Mouse (Mus musculus) adrenal gland, adult 18-20 months (tissue): ENCODE results near the gene Hs1bp3. TPM values are rescaled to one million over a fixed set of nuclear protein-coding genes. Genes with fewer than 3 reads are reported as not detected.

Source experiments
- DNase-seq, 2 experiments: peaks; one replicate each; pipeline ENCODE4 v3.0.0; 2021 to 2022; ENCODE audit warnings: low spot score in 2 of 2
- long read RNA-seq, 2 experiments: library from polyadenylated mRNA; stranded (forward); transcript quantifications; one replicate each; pipeline ENCODE4 v2.0.0; 2021
- total RNA-seq, 2 experiments: library from RNA; stranded (reverse); gene quantifications; 1 replicate in 1 of 2; 2 replicates in 1 of 2; pipeline ENCODE4 v1.2.3; 2021

Gene Hs1bp3
- total RNA-seq, result 10 to 100 TPM; 12.4 to 16.5 TPM
- long read RNA-seq, experiment 1, transcript Hs1bp3-201 (7 exons, 2,959 nt), result major isoform, 11 of 17 reads
- long read RNA-seq, experiment 1, partial matches to known transcripts, result 4 of 17 reads
- long read RNA-seq, experiment 1, other reads (novel, unspliced or antisense), result 2 of 17 reads
- long read RNA-seq, experiment 2, transcript Hs1bp3-201 (7 exons, 2,959 nt), result major isoform, 8 of 15 reads
- long read RNA-seq, experiment 2, partial matches to known transcripts, result 7 of 15 reads
- long read RNA-seq, experiment 2, other reads (novel, unspliced or antisense), result 0 of 15 reads

DNA sequence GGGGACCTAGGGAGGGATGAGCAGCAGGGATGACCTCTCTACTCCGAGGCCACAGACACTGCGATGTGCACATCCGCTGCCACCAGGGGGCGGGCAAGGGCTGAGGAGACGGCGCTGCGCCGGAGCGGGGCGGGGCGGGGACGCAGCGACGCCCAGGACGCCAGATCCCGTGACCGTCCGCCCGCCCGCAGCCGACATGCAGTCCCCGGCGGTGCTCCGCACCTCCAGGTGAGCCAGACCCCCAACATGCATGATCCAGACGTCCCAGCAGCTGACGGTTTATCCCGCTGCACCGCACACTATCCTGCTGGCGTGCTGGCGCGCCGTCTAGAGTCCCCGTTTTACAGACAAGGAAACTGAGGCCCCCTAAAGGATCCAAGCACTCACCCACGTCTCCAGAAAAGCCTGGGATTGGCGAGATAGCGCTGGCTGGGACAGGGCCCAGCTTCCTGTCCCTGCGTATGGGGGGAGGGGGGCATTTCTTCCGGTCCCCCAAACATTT lies at the start of gene Hs1bp3:
Gene Hs1bp3, plus strand, starts transcription at position 163 of the 502 bp plus-strand sequence.
- peak; percentile 88 to 96 for DNase-seq

DNA sequence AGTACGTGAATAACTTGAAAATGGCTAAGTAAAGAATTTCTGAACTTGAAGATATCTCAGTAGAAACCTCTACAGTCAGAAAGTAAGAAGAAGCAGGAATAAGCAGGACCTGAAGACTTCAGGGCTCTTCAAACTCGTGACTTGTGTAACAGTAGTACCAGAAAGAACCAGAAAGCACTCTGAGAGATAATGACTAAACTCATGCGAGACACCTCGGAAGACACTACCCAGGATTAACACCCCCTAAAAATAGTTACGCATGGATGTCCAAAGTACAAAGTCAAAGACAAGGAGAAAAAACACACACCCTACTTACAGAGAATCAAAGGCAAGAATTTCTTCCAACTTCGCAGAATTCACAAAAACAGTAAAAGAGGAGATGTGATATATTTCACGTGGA lies 46.9 kb upstream of the Hs1bp3 start:
- no peak for DNase-seq

DNA sequence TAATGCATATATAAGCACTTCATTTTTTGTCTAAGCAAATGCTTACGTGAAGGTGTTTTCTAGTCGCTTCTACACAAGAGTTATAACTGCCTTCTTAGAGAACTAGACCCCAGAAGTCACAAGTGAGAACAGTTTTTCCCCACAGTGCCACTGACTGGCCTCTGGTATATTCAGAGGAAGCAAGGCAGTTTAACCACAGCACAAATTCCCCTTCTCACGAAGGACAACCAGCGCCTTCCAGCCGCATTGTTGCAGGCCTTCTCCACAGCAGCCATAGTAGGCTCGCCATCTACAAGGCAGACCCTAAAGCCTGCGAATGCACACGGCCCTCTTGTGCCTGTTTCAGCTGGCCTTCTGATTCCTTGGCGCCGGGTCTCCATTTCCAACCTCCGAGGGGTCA lies 43.6 kb upstream of the Hs1bp3 start:
- no peak for DNase-seq

DNA sequence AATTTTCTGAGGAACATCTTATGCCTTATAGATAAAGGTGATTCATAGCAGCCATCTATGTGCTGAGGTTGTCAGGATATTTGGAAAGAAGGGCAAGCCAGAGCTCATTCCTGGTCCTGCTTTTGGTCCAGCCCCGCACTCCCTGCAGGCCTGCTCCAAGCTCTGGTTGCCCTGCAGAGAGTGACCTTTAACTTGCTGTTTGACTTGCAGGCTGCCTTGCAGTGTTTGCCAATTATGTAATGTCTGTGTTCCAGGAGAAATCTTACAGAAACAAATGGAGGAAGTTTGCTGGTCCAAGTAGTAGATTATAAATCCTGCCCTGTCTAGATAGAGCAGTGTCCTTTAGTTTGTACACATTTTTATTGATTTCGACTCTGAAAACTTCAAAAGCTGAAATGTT lies 41.8 kb upstream of the Hs1bp3 start:
- no peak for DNase-seq

DNA sequence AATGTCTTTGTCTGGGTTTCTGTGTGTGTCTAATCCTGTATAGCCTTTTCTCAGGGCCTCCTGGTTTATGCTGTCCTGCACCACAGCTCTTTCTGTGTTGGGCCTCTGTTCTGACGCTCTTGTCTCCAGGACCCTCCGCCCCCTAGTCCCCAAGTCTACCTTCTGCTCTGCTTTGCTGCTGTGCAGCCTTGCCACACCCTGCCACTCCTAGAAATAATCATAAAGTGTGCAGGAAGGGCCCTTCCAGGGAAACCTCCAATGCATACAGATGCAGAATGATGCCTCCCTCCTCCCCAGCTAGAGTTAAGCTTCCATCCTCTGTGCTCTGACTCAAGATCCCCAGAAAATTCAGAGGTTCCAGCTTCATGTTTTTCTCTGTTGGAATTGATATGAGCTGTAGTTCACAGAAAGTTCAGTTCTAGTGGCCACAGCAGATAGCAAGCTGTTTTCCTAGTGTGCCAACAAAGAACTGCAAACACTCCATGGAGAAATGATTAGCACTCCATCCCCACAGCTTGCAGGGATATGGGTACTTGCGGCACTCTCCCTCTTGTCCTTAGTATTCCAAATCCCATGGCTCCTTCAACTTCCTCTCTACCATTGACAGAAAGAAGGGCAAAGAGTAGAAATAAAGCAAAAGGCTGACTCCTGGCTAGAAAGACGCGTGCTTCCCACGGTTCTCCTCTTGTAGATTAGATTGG lies 39.6 kb upstream of the Hs1bp3 start:
- no peak for DNase-seq

DNA sequence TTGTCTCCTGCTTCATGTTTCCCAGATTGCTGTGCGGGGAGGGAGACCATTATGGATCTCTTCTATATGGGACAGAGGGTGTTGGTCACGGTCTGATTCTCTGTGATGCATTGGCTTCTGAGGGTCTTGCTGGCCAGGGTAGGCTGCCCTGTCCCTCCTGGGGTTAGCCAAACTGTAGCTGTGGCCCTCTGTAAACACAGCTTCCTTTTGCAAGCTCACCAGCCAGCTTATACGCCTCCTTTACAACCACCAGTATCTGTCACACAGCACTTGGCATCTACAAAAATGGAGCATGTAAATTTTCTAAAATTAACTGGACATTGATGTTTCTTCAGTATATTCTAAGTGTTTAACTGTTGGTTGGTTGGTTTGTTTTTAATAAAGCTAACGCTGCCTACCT lies 37.8 kb upstream of the Hs1bp3 start:
- DNase-seq, result no peak

DNA sequence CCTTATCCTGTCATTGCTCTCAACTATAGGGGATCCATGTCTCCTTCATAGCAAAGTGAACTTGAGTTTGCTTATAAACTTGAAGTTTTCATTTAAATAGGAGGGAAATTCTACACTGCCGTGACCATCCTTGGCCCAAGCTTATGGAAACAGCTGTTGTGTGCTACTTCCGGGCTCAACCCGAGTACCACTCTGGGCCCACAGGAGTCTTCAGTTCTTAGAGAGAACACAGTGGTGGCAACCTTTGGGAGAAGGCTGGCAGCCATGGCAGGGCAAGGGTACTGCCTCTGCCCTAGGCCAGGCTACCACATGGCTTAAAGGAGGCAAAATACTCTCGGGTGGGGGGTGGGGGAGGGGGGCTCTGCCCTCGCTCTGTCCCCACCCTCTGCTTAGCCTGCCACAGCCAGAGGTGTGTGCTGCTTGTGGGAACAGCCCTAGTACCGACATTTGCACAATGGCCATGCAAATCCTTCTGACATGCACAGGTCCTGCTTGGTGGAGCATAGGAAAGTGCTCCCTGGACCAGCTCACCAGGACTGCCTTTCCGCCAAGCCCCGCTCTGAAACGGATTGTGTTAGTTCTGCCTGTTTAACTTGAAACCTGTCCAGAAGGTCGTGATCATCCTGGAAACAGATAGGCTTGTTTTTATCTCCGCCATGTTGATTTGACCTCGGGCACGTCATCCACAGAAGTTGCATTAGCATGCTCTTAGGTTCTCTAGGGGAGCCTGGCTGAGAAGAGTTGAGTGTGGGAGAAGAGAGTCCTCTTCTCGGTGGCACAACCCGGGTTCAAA lies 31.8 kb upstream of the Hs1bp3 start:
- no peak for DNase-seq

DNA sequence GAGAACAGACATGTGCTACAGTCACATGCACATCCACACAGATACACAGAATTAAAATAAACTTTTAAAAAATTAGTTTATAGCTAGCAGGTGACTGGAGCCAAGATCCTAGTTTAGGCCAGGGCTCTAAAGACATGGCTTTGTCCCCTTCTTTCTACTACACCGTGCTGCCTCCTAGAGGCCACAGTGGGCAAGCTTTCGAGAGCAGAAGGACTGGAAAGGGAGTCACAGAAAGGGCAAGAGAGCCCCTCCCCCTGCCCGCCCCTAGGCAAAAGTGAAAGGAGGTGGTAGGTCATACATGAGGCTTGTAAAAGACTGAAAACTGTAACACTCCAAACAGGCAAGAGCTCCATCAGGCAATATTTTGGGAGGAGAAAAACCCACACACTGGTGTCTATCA lies 25.3 kb upstream of the Hs1bp3 start:
- DNase-seq, result no peak

DNA sequence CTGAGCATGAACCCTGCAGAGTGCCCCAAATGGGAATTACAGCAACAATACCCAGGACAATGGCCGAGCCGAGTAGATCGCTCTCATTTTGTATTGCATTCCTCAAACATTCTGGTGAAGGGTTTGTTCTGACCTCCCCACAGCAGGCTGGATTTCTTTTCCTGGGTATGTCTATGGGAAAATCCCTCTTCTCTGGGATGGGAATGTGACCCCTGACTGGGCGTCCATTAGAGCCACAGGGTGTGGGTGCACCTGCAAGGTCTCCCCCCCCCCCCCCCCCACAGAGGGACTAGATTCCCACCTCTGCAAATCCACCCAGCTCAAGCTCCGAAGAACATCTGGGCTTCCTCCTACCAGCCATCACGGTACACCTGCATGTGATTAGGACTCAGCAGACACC lies 24.1 kb upstream of the Hs1bp3 start:
- no peak for DNase-seq

DNA sequence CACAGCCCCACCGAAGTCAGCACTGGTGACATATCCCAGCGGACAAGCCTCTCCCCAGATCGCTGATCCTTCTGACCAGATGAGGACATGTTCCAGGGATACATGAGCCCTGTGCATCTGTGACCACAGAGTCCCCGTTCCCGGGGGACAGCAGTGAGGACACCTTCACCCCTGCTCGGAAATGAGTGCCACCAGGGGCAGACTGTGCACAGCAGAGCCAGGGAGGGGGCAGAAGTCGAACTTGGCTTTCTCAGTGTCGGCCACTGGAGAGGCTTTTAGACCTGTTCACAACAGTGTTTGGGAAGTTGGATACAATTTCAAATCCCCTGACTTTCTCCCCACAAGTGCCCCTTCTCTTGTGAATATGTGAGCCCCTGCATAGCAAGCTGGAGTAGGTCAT lies 23.7 kb upstream of the Hs1bp3 start:
- DNase-seq, result no peak

DNA sequence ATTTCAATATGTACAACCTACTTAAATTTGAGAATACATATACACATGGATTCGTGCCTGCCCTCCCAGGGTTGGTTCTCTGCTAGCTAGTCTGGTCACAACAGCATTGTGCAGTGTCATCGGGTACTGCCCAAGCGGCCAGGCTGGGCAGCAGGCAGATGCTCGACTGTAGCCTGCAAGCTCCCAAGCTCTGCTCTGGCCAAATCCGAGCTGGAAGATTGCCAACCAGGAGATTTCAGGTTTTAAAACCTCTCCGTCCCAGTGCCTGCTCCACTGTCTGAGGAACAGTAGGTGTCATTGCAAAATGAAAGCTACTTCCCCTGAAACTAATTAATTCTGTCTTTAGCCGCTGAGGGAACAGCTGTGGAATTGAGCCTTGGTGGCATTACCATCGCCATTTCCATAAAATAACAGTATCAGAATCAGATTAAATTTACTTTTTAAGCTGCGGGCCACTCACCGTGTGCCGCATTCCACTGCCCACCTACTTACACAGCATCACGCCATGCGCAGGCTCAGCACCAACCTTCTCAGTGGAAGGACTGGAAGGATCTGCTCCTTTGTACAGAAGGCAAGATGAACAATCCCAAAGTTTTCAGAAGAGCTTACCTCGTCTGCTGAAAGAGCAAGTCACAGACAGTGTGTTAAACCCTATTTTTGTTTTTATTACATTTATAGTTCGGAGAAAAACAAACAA lies 21.9 kb upstream of the Hs1bp3 start:
- no peak for DNase-seq

DNA sequence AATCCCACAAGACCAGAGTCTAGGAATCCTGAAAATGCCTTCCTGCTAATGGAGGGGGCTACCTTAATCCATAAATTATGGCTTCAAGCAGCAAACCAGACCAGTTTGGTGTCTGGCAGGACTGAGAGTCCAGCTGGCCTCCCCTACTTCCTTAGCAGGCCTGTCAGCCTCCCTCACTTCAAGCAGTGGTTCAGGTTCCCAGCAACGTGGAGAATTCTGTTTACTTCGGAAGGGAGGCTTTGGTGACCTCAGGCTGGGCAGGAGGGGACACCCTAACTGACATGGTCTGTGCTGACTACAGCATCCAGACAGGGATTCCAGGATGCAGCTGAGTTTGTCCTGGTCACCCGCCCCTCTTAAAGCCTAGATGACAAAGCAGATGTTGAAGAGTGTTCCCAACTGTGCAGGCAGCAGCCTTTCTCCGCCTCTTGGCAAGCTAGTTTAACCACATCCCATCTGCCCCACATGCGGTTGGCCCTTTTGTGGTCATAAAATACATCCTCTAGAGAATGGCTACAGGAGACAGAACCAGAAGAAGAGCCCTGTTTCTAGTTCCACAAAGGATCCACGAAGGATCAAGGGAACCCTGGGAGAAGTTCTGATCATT lies 17.8 kb upstream of the Hs1bp3 start:
- DNase-seq, result no peak

DNA sequence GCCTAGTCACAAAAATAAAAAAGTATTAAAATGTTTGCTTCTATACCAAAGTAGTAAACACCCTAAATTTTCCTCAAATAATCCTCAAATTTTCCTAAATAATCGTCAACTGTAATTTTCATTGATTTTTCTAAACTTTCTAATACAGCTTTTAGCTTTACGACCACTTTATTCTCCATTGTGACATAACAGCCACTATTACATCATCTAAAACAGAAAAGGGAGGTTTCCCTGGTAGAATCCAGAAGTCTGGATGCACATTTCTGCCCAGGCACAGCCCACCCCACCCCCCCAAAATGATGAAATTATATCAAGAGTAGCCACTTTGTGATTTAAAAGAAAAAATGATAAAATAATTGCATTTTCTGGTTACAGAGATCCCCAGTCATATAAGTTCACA lies 17.1 kb upstream of the Hs1bp3 start:
- no peak for DNase-seq

DNA sequence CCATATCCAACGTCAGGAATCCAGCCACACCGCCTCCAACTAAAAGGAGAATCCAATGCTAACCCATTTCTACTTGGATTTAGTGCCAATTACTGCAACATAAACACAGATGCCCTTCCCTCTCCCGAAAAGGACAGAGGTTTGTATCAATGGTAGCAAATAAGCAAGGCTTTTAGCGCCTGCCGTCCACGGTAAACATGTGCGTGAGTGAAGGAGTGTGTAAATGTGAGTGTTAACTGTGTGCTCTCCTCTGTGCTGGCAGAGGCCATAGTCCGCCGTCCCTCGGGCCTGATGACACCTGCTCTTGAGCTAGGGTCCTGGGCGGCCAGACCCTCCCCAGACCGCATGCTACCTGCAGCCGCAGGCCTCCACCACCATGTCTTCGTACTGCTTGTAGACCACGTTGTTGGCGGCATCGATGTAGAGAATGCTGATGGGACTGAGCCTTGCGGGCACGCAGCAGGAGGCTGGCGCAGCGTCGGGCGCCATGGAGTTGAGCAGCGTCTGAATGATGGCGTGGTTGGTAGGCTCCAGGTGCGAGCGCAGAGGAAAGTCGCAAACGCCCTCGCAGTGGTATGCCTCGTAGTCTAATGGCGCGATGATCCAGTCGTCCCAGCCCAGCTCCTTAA lies 15.5 kb upstream of the Hs1bp3 start:
- DNase-seq, result no peak

DNA sequence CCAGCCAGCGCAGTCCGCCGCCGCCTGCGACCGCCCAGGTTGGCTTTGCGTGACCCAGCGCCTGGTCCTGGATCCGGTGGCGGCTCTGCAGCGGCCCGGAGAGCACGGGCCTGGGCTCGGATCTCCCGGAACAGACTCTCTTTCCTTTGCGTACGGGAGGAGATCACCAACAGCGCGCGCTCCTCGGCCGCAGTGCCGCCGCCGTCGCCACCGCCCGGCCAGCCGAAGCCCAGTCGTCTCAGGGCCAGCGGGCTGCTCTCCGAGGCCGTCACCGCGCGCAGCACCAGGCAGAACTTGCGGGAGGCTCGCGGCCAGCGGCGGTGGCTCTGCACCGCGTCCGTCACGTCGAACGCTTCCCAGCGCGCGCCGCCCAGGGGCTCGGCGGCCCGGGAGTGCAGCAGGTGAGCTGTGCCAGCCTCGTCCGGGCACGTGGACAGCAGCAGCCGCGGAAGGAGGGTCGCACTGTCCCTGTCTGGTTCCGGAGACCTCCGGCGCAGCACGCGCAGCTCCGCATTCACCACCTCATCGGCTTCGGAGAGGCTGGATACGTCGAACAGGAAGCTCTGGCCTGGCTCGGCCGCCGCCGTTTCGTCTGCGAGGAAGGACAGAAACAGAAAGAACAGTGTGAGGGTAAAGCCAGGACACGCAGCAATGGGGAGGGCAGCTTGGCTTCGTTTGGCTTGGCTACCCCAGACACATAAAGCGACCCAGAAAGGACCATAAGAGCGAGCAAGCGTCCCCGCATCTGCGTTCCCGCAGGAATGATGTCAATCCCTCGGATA lies 14.7 kb upstream of the Hs1bp3 start:
- DNase-seq, result no peak

DNA sequence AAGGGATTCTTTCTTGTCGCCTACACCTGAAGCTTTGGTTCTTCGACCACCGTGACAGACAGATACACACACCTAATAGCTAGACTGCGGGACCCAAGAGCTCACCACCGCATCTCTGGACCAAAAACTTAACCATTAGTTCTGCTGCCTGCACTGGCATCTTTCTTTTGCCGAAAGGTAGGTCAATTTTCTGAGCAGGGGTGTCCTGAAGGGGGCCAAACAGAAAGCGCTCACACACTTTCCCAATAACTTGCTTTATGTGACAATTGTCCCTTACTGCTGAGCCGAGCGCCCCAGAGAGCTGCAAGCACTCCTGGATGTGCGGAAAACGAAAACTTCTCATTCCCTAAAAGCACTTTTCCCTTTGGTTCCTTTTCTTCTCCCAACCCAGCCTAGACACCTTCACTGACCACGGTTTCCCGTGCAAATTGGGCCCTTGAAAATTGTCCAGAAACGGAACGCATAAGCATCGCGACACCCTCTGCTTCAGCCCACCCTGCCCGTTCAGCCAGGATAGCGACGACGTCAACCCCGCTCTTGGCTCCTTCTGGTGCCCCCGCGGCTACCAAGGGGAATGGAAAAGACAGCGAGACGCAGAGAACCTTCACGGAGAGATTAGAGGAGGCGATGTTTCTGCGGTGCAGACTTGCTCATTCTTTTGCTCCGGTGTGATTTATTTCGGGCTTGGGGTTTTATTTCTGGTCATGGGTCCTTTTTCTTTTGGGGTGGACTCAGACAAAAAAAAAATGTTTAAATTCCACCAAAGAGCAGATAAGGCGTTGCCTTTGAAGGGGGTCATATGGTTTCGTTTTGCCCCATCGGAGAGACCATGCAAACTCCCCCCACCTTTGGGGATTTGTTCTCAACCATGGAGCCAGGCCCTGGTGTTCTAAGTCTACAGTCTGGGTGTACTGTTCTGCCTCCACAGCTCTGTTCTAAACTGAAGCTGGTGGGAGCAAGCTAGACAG lies 13.8 kb upstream of the Hs1bp3 start:
- no peak for DNase-seq

DNA sequence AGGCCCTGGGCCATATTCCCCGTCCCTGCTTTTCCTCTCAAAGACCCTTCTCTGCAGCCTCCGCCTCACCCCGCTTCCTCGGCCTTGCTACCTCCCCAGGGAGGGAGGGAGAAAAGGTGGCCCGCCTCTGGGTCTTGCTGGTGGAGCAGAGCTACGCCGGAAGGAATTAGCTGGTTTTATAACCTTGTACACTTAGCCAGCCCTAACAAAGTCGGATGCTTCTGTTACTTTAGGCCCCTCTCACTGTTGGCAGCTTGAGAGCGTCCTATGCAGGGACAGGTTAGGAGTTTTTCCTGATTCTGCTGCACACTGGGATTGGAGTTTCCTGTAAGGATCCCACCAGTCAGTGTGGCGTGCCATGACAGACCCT lies 13.1 kb upstream of the Hs1bp3 start:
- no peak for DNase-seq

DNA sequence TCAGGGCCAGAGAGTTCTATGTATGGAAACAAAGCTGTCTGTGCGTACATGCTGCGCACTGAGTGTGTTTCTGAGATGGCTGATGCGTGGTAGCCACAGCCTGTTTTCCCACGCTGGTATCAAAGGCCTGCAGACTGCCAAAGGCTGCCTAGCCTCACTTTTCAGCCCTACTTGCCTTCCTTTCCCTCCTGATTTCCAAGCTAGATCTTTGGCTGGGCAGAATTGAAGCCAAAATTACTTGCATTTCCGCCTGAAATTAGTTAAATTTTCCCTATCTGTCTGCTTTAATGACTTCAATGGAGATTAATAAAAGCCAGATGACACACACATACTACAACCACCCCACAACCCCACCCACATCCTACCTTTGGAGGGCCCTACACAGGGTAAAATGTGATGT lies 12.7 kb upstream of the Hs1bp3 start:
- DNase-seq, result no peak
